Mouse (Mus musculus) myocyte (in vitro differentiated cells): ENCODE data around the gene Tbc1d14. TPM values are rescaled to one million over a fixed set of nuclear protein-coding genes. Genes with fewer than 3 reads are reported as not detected.

Source experiments
- H3K27me3 ChIP-seq: one replicate; pipeline ENCODE4 v1.6.1; 2011; ENCODE audit not compliant: control insufficient read depth, insufficient read depth, insufficient read length
- H3K36me3 ChIP-seq: one replicate; pipeline ENCODE4 v1.6.1; 2011; ENCODE audit not compliant: control insufficient read depth, insufficient read depth
- H3K4me2 ChIP-seq: one replicate; pipeline ENCODE4 v1.6.1; 2011; ENCODE audit warnings: low read depth, control low read depth
- H3K4me3 ChIP-seq: one replicate; pipeline ENCODE4 v1.5.1; 2011; ENCODE audit warnings: mild to moderate bottlenecking, control low read depth, moderate library complexity
- H3K79me2 ChIP-seq: one replicate; pipeline ENCODE4 v1.6.1; 2011; ENCODE audit not compliant: control insufficient read depth, insufficient read depth
- H3ac ChIP-seq: one replicate; pipeline ENCODE4 v1.6.1; 2011; ENCODE audit not compliant: control insufficient read depth, insufficient read length
- CEBPB ChIP-seq: IDR thresholded peaks from 2 replicates; pipeline ENCODE4 v1.6.1; 2011; ENCODE audit warnings: mild to moderate bottlenecking, moderate library complexity; ENCODE audit not compliant: poor library complexity, insufficient read depth, severe bottlenecking
- E2F4 ChIP-seq: IDR thresholded peaks from one replicate; pipeline ENCODE4 v1.6.1; 2011; ENCODE audit warnings: mild to moderate bottlenecking, control low read depth, moderate library complexity; ENCODE audit not compliant: insufficient read depth
- MAX ChIP-seq: IDR thresholded peaks from one replicate; pipeline ENCODE4 v1.6.1; 2011; ENCODE audit warnings: low read depth, mild to moderate bottlenecking, control low read depth
- MYOD1 ChIP-seq, 3 experiments: IDR thresholded peaks; one replicate each; pipeline ENCODE4 v1.6.1; 2011; ENCODE audit warnings: control low read depth in 2 of 3, low read depth in 2 of 3, mild to moderate bottlenecking in 2 of 3, moderate library complexity in 1 of 3; ENCODE audit not compliant: insufficient read length in 2 of 3, control insufficient read depth in 1 of 3
- MYOG ChIP-seq, 3 experiments: IDR thresholded peaks; one replicate each; pipeline ENCODE4 v1.6.1; 2011; ENCODE audit warnings: control low read depth in 2 of 3, low read depth in 2 of 3, mild to moderate bottlenecking in 2 of 3; ENCODE audit not compliant: insufficient read length in 2 of 3, control insufficient read depth in 1 of 3, insufficient read depth in 1 of 3
- POLR2A ChIP-seq: IDR thresholded peaks from one replicate; pipeline ENCODE4 v1.6.1; 2011; ENCODE audit warnings: low read depth, mild to moderate bottlenecking, control low read depth, moderate library complexity; ENCODE audit not compliant: insufficient read length
- POLR2AphosphoS2 ChIP-seq: IDR thresholded peaks from one replicate; pipeline ENCODE4 v1.6.1; 2011; ENCODE audit warnings: low read depth, control low read depth; ENCODE audit not compliant: insufficient read length
- REST ChIP-seq: IDR thresholded peaks from one replicate; pipeline ENCODE4 v1.6.1; 2011; ENCODE audit warnings: mild to moderate bottlenecking, control low read depth, moderate library complexity; ENCODE audit not compliant: insufficient read depth, insufficient read length
- SRF ChIP-seq: IDR thresholded peaks from one replicate; pipeline ENCODE4 v1.6.1; 2011; ENCODE audit warnings: low read depth; ENCODE audit not compliant: control insufficient read depth, insufficient read length
- TCF12 ChIP-seq: IDR thresholded peaks from one replicate; pipeline ENCODE4 v1.6.1; 2011; ENCODE audit warnings: mild to moderate bottlenecking, control low read depth; ENCODE audit not compliant: poor library complexity, insufficient read depth, severe bottlenecking
- TCF3 ChIP-seq: IDR thresholded peaks from one replicate; pipeline ENCODE4 v1.6.1; 2011; ENCODE audit warnings: low read depth, control low read depth; ENCODE audit not compliant: insufficient read length
- USF1 ChIP-seq: IDR thresholded peaks from one replicate; pipeline ENCODE4 v1.6.1; 2011; ENCODE audit warnings: low read depth, mild to moderate bottlenecking, control low read depth, moderate library complexity
- polyA plus RNA-seq: library from polyadenylated mRNA; unstranded; fragments of >200 nt; fragmentation: generic; extraction: Trizol; gene quantifications from one replicate; pipeline ENCODE4 v1.2.1, GENCODE M21; 2012; ENCODE audit warnings: missing spikeins

Gene Tbc1d14
- polyA plus RNA-seq, 1 experiment, result 7.8 TPM

DNA sequence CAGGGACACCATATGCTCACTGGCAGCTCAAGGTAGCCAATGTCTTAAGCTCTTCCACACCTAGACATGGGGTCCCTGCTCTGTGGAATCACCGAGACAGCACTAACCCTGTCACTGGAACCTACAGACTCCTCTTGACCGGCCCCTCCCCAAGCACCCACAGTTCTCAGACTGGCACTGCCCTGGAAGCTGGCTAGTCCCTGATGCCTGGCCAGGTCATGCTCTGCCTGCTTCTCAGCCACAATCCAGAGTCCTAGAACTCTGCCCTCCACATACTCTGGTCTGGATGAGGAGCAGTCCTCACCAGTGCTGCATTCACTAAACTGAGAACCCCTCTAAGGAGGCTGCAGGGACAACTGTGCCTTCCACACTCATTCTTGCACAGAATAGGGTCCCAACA is 82.1 kb downstream of the Tbc1d14 start:
- TF ChIP-seq MYOD1 (IDR thresholded peaks at IDR 0.05; ENCODE audit: control insufficient read depth in 1 of 3, insufficient read length in 2 of 3, low read depth in 2 of 3) (no peak), USF1 (no peak), E2F4 (no peak), TCF3 (no peak), CEBPB (no peak), SRF (no peak), POLR2A (no peak), REST (no peak), TCF12 (no peak), POLR2AphosphoS2 (no peak), MYOG (IDR thresholded peaks at IDR 0.05; ENCODE audit: control insufficient read depth in 1 of 3, insufficient read depth in 1 of 3, insufficient read length in 2 of 3, low read depth in 2 of 3) (no peak), MAX (no peak)
- Histone ChIP-seq H3K4me2 (no peak overlapping the region), H3K36me3 (peaks cover 14% of the 10 kb centered on the region), H3ac (no peak overlapping the region), H3K27me3 (no peaks in the 10 kb centered on the region), H3K79me2 (no peaks in the 10 kb centered on the region), H3K4me3 (no peak overlapping the region)

DNA sequence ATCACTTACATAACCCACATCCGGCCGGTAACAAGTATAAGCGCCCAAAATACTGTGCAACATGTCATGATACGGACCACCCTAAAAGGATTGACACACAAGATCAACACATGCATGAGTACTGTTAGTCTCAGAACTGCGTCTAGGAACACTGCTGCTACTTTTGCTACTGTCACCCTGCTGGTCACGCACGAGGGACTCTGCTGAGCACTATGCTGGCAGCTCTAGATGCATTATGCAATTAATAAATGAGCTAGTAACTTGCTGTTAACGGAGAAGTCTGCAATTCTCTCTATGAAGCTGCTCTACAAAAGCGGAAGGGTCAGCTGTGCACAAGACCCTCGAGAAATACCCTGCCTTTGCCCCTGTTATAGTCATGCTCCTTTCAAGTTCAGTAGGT is 84.7 kb downstream of the Tbc1d14 start:
- Histone ChIP-seq H3ac (no peak overlapping the region), H3K4me3 (no peak overlapping the region), H3K4me2 (no peak overlapping the region), H3K36me3 (peaks cover 10% of the 10 kb centered on the region), H3K27me3 (no peaks in the 10 kb centered on the region), H3K79me2 (no peaks in the 10 kb centered on the region)
- no peak for TF ChIP-seq REST
- no peak for TF ChIP-seq MYOG (IDR thresholded peaks at IDR 0.05; ENCODE audit: control insufficient read depth in 1 of 3, insufficient read depth in 1 of 3, insufficient read length in 2 of 3, low read depth in 2 of 3)
- TF ChIP-seq CEBPB, result no peak
- no peak for TF ChIP-seq MAX
- no peak for TF ChIP-seq SRF
- TF ChIP-seq E2F4, result no peak
- TF ChIP-seq POLR2A, result no peak
- no peak for TF ChIP-seq TCF12

DNA sequence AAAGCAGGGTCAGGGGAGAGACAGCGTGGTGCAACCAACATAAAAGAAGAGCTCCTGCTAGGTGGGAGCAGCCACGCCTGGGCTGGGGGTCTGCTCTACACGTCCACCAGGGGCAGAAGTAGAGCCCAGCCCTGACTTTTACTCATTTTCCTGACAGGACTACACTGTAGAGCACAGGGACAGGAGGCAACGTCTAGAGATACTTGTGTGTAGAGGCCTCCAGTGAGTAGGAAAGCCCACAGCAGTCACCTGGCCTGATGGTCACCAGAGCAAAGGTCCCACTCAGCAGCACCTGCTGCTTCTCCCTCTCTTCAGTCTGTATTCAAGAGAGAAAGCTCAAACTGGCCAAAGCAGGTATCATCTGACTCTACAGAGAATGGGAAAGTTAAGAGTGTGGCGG is 87.4 kb downstream of the Tbc1d14 start:
- H3K4me3 ChIP-seq, result no peak overlapping the region
- no peak overlapping the region for H3K4me2 ChIP-seq
- no peak overlapping the region for H3ac ChIP-seq
- H3K36me3 ChIP-seq, result no peaks in the 10 kb centered on the region
- no peak for TF ChIP-seq TCF3
- TF ChIP-seq USF1, result no peak
- no peak for TF ChIP-seq E2F4
- no peak for TF ChIP-seq SRF
- no peak for TF ChIP-seq TCF12
- TF ChIP-seq MYOD1 (IDR thresholded peaks at IDR 0.05; ENCODE audit: control insufficient read depth in 1 of 3, insufficient read length in 2 of 3, low read depth in 2 of 3), result no peak
- TF ChIP-seq MAX, result no peak
- TF ChIP-seq POLR2A, result no peak
- no peak for TF ChIP-seq POLR2AphosphoS2
- TF ChIP-seq MYOG (IDR thresholded peaks at IDR 0.05; ENCODE audit: control insufficient read depth in 1 of 3, insufficient read depth in 1 of 3, insufficient read length in 2 of 3, low read depth in 2 of 3), result no peak
- TF ChIP-seq REST, result no peak
- H3K27me3 ChIP-seq, result no peaks in the 10 kb centered on the region
- no peaks in the 10 kb centered on the region for H3K79me2 ChIP-seq

DNA sequence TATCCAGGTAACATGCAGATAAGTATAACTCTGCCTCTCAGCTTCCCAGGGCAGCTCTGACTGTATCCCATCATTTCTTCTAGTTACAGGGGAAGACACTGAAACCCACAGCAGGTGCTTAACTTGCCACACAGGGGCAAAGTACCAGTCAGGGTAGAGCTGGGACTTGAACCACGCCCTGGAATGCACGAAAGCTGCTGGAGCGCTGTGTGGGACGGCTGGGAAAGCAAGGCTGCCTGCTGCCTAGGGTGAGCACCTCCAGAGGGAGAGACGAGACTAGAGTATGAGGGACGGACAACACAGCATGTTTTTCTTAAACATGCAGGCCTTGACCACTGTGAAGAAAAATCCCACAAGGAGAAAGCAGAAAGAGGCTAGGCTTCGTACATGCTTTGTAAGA is 87.8 kb downstream of the Tbc1d14 start:
- H3K4me3 ChIP-seq, result no peak overlapping the region
- no peak overlapping the region for H3K4me2 ChIP-seq
- H3K36me3 ChIP-seq, result no peaks in the 10 kb centered on the region
- no peak overlapping the region for H3ac ChIP-seq
- TF ChIP-seq POLR2A, result no peak
- TF ChIP-seq MYOG (IDR thresholded peaks at IDR 0.05; ENCODE audit: control insufficient read depth in 1 of 3, insufficient read depth in 1 of 3, insufficient read length in 2 of 3, low read depth in 2 of 3), result no peak
- TF ChIP-seq TCF3, result no peak
- no peak for TF ChIP-seq REST
- TF ChIP-seq CEBPB, result no peak
- no peak for TF ChIP-seq USF1
- TF ChIP-seq E2F4, result no peak
- H3K27me3 ChIP-seq, result no peaks in the 10 kb centered on the region
- H3K79me2 ChIP-seq, result no peaks in the 10 kb centered on the region

DNA sequence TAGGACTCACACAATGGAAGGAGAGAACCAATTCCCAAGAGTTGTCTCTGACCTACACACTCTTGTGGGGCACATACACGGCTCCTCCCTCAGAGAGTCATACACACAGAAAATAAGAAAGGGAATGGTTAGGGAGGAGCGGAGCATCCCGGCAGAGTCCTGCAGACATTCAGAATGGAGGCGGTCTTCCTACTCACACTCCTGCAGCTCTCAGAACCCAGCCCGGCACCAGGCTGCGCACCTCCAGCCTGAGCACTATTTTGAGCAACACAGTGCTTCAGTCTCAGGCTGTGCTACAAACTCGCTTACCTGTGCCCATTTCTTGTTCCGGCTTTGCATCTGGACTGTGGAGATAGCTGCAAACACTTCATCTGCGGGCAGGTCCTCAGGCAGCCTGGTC is 98.4 kb downstream of the Tbc1d14 start:
- TF ChIP-seq REST, result no peak
- no peak for TF ChIP-seq POLR2A
- Histone ChIP-seq H3ac (no peak overlapping the region), H3K36me3 (no peaks in the 10 kb centered on the region), H3K4me2 (no peak overlapping the region), H3K79me2 (no peaks in the 10 kb centered on the region), H3K27me3 (no peaks in the 10 kb centered on the region), H3K4me3 (no peak overlapping the region)
